Mouse (Mus musculus) heart, embryonic 12.5 days (tissue): ENCODE data around the gene Gls2. TPM values are rescaled to one million over a fixed set of nuclear protein-coding genes. Genes with fewer than 3 reads are reported as not detected.
A peak's percentile ranks its signal among the peaks of the same experiment; 100 is the strongest.

Experiments used
- ATAC-seq: fragments of 200-750 bp; cut with Nextera tagmentation; 2 replicates; pipeline ENCODE4 v1.8.0; 2017; ENCODE audit warnings: moderate TSS enrichment, moderate library complexity; ENCODE audit not compliant: insufficient number of reproducible peaks, low FRiP score
- H3K27ac ChIP-seq: fragments of 300-500 bp; sonication (generic); 2 replicates; pipeline ENCODE4 v1.5.1; 2016; ENCODE audit warnings: mild to moderate bottlenecking, moderate library complexity; ENCODE audit not compliant: poor library complexity, severe bottlenecking
- H3K27me3 ChIP-seq: fragments of 300-500 bp; sonication (generic); replicated peaks from 2 replicates; pipeline ENCODE4 v1.6.1; 2016; ENCODE audit warnings: mild to moderate bottlenecking, moderate library complexity
- H3K36me3 ChIP-seq: fragments of 300-500 bp; sonication (generic); 2 replicates; pipeline ENCODE4 v1.6.1; 2016; ENCODE audit warnings: mild to moderate bottlenecking, moderate library complexity
- H3K4me1 ChIP-seq: fragments of 300-500 bp; sonication (generic); replicated peaks from 2 replicates; pipeline ENCODE4 v1.6.1; 2016; ENCODE audit warnings: mild to moderate bottlenecking
- H3K4me2 ChIP-seq: fragments of 300-500 bp; sonication (generic); 2 replicates; pipeline ENCODE4 v1.6.1; 2016; ENCODE audit warnings: mild to moderate bottlenecking, moderate library complexity
- H3K4me3 ChIP-seq: fragments of 300-500 bp; sonication (generic); 2 replicates; pipeline ENCODE4 v1.5.1; 2016; ENCODE audit warnings: mild to moderate bottlenecking
- H3K9ac ChIP-seq: fragments of 300-500 bp; sonication (generic); 2 replicates; pipeline ENCODE4 v1.6.1; 2016; ENCODE audit warnings: mild to moderate bottlenecking, moderate library complexity
- H3K9me3 ChIP-seq: fragments of 300-500 bp; sonication (generic); replicated peaks from 2 replicates; pipeline ENCODE4 v1.6.1; 2016; ENCODE audit warnings: mild to moderate bottlenecking, moderate library complexity
- WGBS: fragments of 180-500 bp; shearing (Covaris S2); methylation state at CpG from one replicate; pipeline ENCODE4 v1.1.7; 2016; 5-methylcytosine and 5-hydroxymethylcytosine counted together
- polyA plus RNA-seq: library from polyadenylated mRNA; unstranded; fragments of >200 nt; fragmentation: Nextera tagmentation; extraction: Ambion mirVana; gene quantifications from 2 replicates; pipeline ENCODE4 v1.2.1, GENCODE M21; 2016

Gls2 gene
- polyA plus RNA-seq, 1 experiment from 2014 or later: 0.47 TPM

DNA sequence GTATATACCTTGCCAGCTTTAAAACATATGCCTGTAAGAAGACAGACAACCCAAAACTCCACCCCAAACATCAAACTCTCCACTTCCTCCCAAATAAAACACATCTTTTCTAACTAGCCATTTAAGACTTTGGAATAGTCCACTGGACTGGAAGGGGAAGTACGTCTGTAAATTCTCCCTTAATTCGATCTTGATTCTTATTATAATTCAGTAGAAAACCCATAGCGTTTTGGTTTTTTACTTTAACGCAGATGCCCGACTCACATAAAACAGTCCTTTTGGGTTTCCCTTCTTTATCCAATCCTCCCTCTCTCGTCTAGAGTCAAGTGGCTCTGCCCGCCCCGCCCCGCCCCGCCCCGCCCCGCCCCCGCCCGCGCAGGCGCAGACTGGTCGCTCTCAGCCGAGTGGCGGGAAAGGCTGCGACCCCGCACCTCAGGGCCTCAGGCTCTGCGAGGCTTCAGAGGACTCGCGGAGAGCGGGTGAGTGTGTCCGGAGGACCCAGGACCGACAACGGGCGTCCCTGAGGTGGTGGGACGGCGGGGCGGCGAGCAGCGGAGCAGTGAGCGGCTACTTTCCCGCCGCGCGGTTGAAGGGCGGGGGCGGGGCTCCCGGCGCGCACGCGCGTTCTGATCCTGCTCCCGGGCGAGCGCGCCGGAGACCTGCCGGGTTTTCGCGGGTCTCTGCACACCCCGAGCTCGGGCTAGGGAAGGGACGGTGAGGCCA, 37.6 kb downstream of the Gls2 start, which contains the start of gene Timeless:
Gene Timeless, plus strand, starts transcription at position 369 of the 723 bp plus-strand sequence.
- under 1% methylated on average over 58 of the region's 58 CpGs for WGBS
- Histone ChIP-seq H3K27ac (peak within 1 kb of the TSS; percentile 90), H3K9ac (peak within 1 kb of the TSS; percentile 93), H3K36me3 (no peaks in the 10 kb centered on the region), H3K4me1 (peaks cover 12% of the 10 kb centered on the region), H3K27me3 (no peaks in the 10 kb centered on the region), H3K4me2 (peak within 1 kb of the TSS; percentile 80), H3K4me3 (peak within 1 kb of the TSS; percentile 82), H3K9me3 (no peaks in the 10 kb centered on the region)
- peak; percentile 92 for ATAC-seq

DNA sequence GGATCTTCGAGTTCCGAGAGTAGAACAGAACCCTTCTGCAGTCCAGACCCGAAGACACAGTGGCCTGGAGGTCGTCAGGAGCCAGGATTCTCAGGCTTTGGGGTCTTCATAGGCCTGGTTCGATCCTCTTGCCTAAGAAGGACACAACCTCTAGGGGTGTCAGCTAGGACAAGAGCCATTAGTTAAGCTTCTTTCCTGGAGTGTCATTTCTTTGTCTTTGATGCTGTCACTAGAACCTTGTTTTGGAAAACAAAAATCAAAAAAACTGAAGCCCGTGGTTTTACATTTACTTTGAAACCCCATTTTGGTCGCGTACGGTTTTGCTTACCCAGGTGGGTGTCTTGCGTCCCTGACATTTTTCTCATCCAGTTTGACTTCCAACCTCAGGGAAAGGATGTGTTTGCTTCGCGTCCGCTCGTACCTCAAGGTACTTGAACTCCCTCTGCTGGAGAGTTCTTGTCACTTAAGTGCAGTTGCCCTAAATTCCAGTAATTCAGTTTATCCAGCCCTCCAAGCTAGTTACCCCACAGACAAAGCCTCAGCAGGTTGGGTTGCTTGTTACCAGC, 38.2 kb downstream of the Gls2 start:
- Histone ChIP-seq H3K4me2 (peak overlapping the region; percentile 80), H3K36me3 (no peaks in the 10 kb centered on the region), H3K4me1 (peaks cover 13% of the 10 kb centered on the region), H3K27me3 (no peaks in the 10 kb centered on the region), H3K27ac (peak overlapping the region; percentile 90), H3K9ac (peak overlapping the region; percentile 93), H3K4me3 (peak overlapping the region; percentile 82), H3K9me3 (no peaks in the 10 kb centered on the region)
- WGBS: under 1% methylated on average over 14 of the region's 14 CpGs
- ATAC-seq: peak; percentile 26

DNA sequence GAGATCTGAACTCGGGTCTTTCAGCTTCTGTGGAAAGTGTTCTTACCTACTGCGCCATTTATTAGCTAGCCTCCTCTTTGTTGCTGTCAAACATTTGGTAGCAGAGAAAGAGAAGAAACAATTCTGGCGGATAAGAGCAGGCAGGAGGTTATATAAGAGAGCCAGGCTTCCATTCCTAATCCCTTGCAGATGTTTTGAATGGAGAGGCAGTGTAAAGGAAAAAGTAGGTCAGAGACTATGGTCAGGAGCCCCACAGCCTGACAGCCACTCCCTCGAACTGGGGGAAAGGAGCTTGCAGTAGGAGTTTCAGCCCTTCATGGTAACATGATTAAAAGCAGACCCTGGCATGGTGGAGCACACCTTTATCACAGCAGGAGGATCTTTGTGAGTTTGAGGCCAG, 42.1 kb downstream of the Gls2 start:
- Histone ChIP-seq H3K36me3 (peaks cover 24% of the 10 kb centered on the region), H3K9me3 (no peaks in the 10 kb centered on the region), H3K4me2 (no peak overlapping the region), H3K9ac (no peak overlapping the region), H3K4me1 (peaks cover 13% of the 10 kb centered on the region), H3K27me3 (no peaks in the 10 kb centered on the region), H3K4me3 (no peak overlapping the region), H3K27ac (no peak overlapping the region)
- no peak for ATAC-seq
- 75% methylated on average over 4 of the region's 4 CpGs for WGBS

DNA sequence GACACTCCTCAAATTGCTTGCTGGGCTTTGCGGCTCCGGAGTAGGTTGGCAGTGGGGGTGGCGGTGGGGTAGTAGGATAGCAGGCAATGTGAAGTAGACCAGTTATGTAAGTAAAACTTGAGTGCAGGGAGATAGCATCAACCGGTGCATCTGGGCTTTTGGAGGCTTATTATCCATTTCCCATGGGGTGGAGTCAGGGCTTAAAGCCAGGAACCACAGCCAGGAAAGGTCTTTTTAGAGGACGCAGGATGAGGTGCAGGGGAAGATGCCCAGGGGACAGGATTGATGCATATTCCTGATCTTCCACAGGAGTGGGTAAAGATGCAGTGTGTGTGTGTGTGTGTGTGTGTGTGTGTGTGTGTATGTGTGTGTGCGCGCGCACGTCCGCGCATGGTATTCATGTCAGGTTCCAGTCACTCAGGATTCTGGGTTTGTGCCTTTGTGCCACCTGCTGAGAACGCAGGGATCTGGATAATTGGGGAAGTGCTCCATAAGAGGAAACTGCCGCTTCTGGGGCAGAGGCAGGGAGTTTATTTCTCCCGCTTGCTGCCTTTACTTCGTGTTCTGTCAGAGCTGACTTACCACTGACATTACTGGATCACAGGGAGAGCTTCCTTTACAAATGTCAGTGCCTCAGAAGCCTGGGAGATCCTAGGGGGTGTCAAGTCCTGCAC, 43.7 kb downstream of the Gls2 start:
- H3K4me1 ChIP-seq: peaks cover 10% of the 10 kb centered on the region
- H3K4me3 ChIP-seq: no peak overlapping the region
- no peak overlapping the region for H3K4me2 ChIP-seq
- H3K36me3 ChIP-seq: peaks cover 40% of the 10 kb centered on the region
- H3K27ac ChIP-seq: no peak overlapping the region
- no peaks in the 10 kb centered on the region for H3K27me3 ChIP-seq
- no peak for ATAC-seq
- no peak overlapping the region for H3K9ac ChIP-seq
- no peaks in the 10 kb centered on the region for H3K9me3 ChIP-seq
- WGBS: 81% methylated on average over 15 of the region's 15 CpGs

DNA sequence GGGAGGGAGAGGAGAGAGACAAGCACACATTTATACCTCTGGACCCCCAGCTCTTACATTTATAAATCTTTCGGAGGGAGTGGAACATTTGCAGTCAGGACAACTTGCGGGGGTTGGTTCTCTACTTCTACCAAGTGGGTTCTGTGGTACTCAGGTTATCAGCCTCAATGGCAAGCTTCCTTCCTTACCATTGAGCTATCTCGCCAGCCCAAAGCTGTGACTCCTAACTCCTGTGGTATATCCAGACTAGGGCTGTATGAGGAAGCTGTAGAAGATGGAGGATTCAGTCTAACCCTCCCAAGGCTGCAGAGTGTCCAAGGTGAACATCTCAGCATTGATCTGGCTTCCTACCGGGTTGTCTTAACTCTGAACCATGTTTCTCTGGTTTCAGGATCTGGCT, 44.9 kb downstream of the Gls2 start:
- H3K9ac ChIP-seq: no peak overlapping the region
- H3K27ac ChIP-seq: no peak overlapping the region
- ATAC-seq: no peak
- no peak overlapping the region for H3K4me2 ChIP-seq
- H3K4me1 ChIP-seq: peaks cover 11% of the 10 kb centered on the region
- no peaks in the 10 kb centered on the region for H3K27me3 ChIP-seq
- H3K9me3 ChIP-seq: no peaks in the 10 kb centered on the region
- WGBS: 82% methylated on average over 4 of the region's 4 CpGs
- peaks cover 50% of the 10 kb centered on the region for H3K36me3 ChIP-seq
- no peak overlapping the region for H3K4me3 ChIP-seq

DNA sequence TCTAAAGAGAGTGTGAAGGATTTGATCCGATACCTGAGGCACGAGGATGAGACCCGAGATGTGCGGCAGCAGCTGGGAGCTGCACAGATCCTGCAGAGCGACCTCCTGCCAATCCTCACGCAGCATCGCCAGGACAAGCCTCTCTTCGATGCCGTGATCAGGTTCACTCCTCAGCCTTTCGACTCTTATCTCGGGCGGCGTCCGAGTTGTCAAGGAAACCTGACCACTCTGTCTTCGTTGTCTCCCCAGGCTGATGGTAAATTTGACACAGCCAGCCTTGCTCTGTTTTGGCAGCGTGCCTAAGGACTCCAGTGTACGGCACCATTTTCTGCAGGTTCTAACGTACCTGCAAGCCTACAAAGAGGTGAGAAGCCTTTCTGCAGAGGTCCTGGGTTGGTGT, 45.9 kb downstream of the Gls2 start:
- no peak for ATAC-seq
- Histone ChIP-seq H3K4me1 (peaks cover 11% of the 10 kb centered on the region), H3K4me2 (no peak overlapping the region), H3K9ac (no peak overlapping the region), H3K27ac (no peak overlapping the region), H3K4me3 (no peak overlapping the region), H3K9me3 (no peaks in the 10 kb centered on the region), H3K36me3 (peaks cover 60% of the 10 kb centered on the region), H3K27me3 (no peaks in the 10 kb centered on the region)
- WGBS: 68% methylated on average over 18 of the region's 18 CpGs

DNA sequence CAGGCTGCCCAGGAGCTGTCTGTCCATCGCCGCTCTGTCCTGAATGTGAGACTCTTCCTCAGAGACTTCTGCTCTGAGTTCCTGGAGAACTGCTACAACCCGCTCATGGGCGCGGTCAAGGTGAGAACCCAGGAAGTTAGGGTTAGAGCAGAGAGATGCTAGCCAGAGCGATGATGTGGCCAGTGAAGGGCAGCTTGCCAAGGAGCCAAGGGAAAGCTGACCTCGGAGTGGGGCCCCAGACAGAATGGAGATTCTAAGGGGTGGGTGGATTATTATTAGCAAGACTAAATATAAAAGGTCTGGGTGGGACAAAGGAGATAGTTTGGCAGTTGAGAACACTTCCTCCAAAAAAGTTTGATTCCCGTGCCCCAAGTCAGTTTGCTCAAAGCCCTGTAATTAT, 49.0 kb downstream of the Gls2 start:
- 91% methylated on average over 8 of the region's 8 CpGs for WGBS
- Histone ChIP-seq H3K27ac (no peak overlapping the region), H3K9ac (no peak overlapping the region)

DNA sequence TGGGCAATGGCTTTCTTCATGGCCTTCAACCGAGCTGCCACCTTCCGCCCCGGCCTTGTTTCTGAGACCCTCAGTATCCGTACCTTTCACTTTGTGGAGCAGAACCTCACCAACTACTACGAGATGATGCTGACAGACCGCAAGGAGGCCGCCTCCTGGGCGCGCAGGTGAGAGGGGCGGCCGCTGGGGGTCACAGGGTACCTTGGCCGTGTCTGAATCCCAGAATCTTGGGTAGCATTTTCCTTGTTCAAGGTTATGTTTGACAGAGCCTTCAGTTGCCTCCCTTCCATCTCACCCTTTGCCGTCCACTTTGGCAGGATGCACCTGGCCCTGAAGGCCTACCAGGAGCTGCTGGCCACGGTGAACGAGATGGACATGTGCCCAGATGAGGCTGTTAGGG, 49.9 kb downstream of the Gls2 start:
- Histone ChIP-seq H3K4me1 (peaks cover 10% of the 10 kb centered on the region; the same call in 1 of the 2 replicates), H3K4me2 (no peak overlapping the region), H3K4me3 (no peak overlapping the region), H3K27ac (no peak overlapping the region), H3K27me3 (no peaks in the 10 kb centered on the region), H3K9me3 (no peaks in the 10 kb centered on the region), H3K36me3 (peaks cover 92% of the 10 kb centered on the region), H3K9ac (no peak overlapping the region)
- ATAC-seq: no peak
- 92% methylated on average over 15 of the region's 15 CpGs for WGBS

More for the DNA sequence above, 49.0 kb downstream of the Gls2 start:
- Histone ChIP-seq H3K4me1 (peaks cover 10% of the 10 kb centered on the region; the same call in 1 of the 2 replicates), H3K36me3 (peaks cover 85% of the 10 kb centered on the region), H3K4me2 (no peak overlapping the region), H3K9me3 (no peaks in the 10 kb centered on the region), H3K4me3 (no peak overlapping the region), H3K27me3 (no peaks in the 10 kb centered on the region)
- ATAC-seq: no peak

DNA sequence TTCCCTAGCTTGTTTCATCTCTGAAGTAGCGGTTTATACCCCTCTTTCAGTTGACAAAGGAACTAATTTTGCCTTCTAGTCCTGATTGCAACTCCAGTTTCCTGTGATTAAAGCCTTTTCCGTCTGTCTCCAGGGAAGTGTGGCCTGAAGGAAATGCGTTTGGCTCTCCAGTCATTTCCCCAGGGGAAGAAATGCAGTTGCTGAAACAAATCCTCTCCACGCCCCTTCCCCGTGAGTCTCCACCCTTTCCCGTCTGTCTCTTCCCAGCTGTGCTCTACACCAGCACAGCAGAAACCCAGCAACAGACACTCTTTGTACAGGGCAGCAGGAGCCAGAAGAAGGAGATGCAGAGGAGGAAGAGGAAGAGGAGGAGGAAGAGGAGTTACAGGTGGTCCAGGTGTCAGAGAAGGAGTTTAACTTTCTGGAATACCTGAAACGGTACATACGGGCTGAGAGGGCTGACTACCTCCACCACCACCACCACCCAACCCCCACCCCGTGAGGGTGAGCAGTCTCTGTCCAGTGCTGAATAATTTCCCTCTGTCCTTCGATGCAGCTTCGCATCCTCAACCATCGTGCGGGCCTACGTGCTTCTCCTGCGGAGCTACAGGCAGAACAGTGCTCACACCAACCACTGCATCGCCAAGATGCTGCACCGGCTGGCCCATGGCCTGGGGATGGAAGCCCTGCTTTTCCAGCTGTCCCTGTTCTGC, 52.9 kb downstream of the Gls2 start:
- Histone ChIP-seq H3K4me3 (0 out of 2 replicates have a peak overlapping the region, but pooled peaks have one; percentile 15), H3K9me3 (no peaks in the 10 kb centered on the region), H3K4me2 (peak overlapping the region; percentile 42), H3K4me1 (peaks cover 10% of the 10 kb centered on the region; the same call in 1 of the 2 replicates), H3K9ac (no peak overlapping the region), H3K36me3 (peaks cover 97% of the 10 kb centered on the region), H3K27me3 (no peaks in the 10 kb centered on the region), H3K27ac (peak overlapping the region; percentile 76)
- ATAC-seq: peak; percentile 72; the same call in 1 of the 2 replicates
- 74% methylated on average over 17 of the region's 17 CpGs for WGBS

DNA sequence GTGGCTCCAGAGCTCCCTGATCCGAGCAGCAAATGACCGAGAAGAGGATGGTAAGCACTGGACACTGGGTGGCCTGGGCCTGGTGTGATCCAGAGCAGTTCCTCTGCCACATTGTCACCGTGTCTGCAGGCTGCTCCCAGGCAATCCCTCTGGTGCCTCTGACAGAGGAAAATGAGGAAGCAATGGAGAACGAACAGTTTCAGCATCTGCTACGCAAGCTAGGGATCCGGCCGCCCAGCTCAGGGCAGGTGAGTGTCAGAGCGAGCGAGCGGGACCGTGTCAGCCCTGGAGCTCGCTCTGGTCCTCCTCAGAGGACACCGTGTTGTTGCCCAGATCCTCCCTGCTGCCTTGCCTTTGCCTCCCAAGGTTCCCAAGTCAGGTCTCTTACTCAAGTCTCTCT, 56.3 kb downstream of the Gls2 start:
- Histone ChIP-seq H3K4me2 (no peak overlapping the region), H3K36me3 (peaks cover 78% of the 10 kb centered on the region), H3K27me3 (no peaks in the 10 kb centered on the region), H3K4me3 (no peak overlapping the region), H3K9me3 (no peaks in the 10 kb centered on the region), H3K9ac (no peak overlapping the region), H3K4me1 (0 out of 2 replicates have a peak, but pooled peaks cover 5% of the 10 kb centered on the region), H3K27ac (no peak overlapping the region)
- no peak for ATAC-seq
- WGBS: 95% methylated on average over 13 of the region's 13 CpGs
